Mouse (Mus musculus) forebrain, embryonic 13.5 days (tissue): ENCODE measurements around the gene Psmb2. TPM values are rescaled to one million over a fixed set of nuclear protein-coding genes. Genes with fewer than 3 reads are reported as not detected.

Experiments used
- ATAC-seq: fragments of 200-750 bp; cut with Nextera tagmentation; 2 replicates; pipeline ENCODE4 v1.8.0; 2017
- H3K27ac ChIP-seq: fragments of 300-500 bp; sonication (generic); 2 replicates; pipeline ENCODE4 v1.5.1; 2015; ENCODE audit warnings: inconsistent platforms, mild to moderate bottlenecking, moderate library complexity
- H3K27me3 ChIP-seq: fragments of 300-500 bp; sonication (generic); 2 replicates; pipeline ENCODE4 v1.6.1; 2015; ENCODE audit warnings: mild to moderate bottlenecking, inconsistent platforms
- H3K36me3 ChIP-seq: fragments of 300-500 bp; sonication (generic); 2 replicates; pipeline ENCODE4 v1.6.1; 2015; ENCODE audit warnings: mild to moderate bottlenecking, inconsistent platforms; ENCODE audit not compliant: poor library complexity, severe bottlenecking
- H3K4me1 ChIP-seq: fragments of 300-500 bp; sonication (generic); 2 replicates; pipeline ENCODE4 v1.6.1; 2015; ENCODE audit warnings: inconsistent platforms
- H3K4me2 ChIP-seq: fragments of 300-500 bp; sonication (generic); 2 replicates; pipeline ENCODE4 v1.6.1; 2015; ENCODE audit warnings: inconsistent platforms, mild to moderate bottlenecking, moderate library complexity
- H3K4me3 ChIP-seq: fragments of 300-500 bp; sonication (generic); 2 replicates; pipeline ENCODE4 v1.5.1; 2015; ENCODE audit warnings: mild to moderate bottlenecking, inconsistent platforms
- H3K9ac ChIP-seq: fragments of 300-500 bp; sonication (generic); 2 replicates; pipeline ENCODE4 v1.6.1; 2015; ENCODE audit warnings: mild to moderate bottlenecking, inconsistent platforms
- H3K9me3 ChIP-seq: fragments of 300-500 bp; sonication (generic); replicated peaks from 2 replicates; pipeline ENCODE4 v1.6.1; 2016; ENCODE audit warnings: inconsistent platforms
- WGBS: fragments of 180-500 bp; shearing (Covaris S2); methylation state at CpG from one replicate; pipeline ENCODE4 v1.1.7; 2015; 5-methylcytosine and 5-hydroxymethylcytosine counted together
- polyA plus RNA-seq: library from polyadenylated mRNA; unstranded; fragments of >200 nt; fragmentation: Nextera tagmentation; extraction: Ambion mirVana; gene quantifications from 2 replicates; pipeline ENCODE4 v1.2.1, GENCODE M21; 2015

Gene Psmb2
- polyA plus RNA-seq, 1 experiment from 2014 or later: 526 TPM

- Histone ChIP-seq H3K4me2 (no peak overlapping the region), H3K4me3 (no peak overlapping the region), H3K9ac (no peak overlapping the region), H3K27ac (no peak overlapping the region), H3K27me3 (peaks cover 33% of the 10 kb centered on the region), H3K9me3 (no peaks in the 10 kb centered on the region), H3K36me3 (no peaks in the 10 kb centered on the region), H3K4me1 (no peaks in the 10 kb centered on the region)
- 15% methylated on average over 9 of the region's 9 CpGs for WGBS
- no peak for ATAC-seq
These were observed 22.1 kb upstream of the Psmb2 start for GRCm38 (mm10) chr4:126655356-126655755.

GRCm38 (mm10) chr4:126661249-126661648 is 16.2 kb upstream of the Psmb2 start:
- Histone ChIP-seq H3K9me3 (no peaks in the 10 kb centered on the region; the same call in 1 of the 2 replicates), H3K27me3 (peaks cover 16% of the 10 kb centered on the region; the same call in 1 of the 2 replicates), H3K4me1 (no peaks in the 10 kb centered on the region), H3K27ac (no peak overlapping the region), H3K9ac (no peak overlapping the region), H3K36me3 (no peaks in the 10 kb centered on the region), H3K4me3 (no peak overlapping the region), H3K4me2 (no peak overlapping the region)
- peak; percentile 65; the same call in 1 of the 2 replicates for ATAC-seq
- WGBS: 76% methylated on average over 7 of the region's 7 CpGs

GRCm38 (mm10) chr4:126667075-126667474 is 10.4 kb upstream of the Psmb2 start:
- ATAC-seq: no peak
- Histone ChIP-seq H3K4me1 (no peaks in the 10 kb centered on the region), H3K27ac (no peak overlapping the region), H3K9ac (no peak overlapping the region), H3K4me2 (no peak overlapping the region), H3K27me3 (no peaks in the 10 kb centered on the region), H3K4me3 (no peak overlapping the region), H3K9me3 (no peaks in the 10 kb centered on the region; the same call in 1 of the 2 replicates), H3K36me3 (no peaks in the 10 kb centered on the region)
- 83% methylated on average over 2 of the region's 2 CpGs for WGBS

- H3K27me3 ChIP-seq: no peaks in the 10 kb centered on the region
- no peak overlapping the region for H3K4me2 ChIP-seq
- H3K4me3 ChIP-seq: no peak overlapping the region
- H3K27ac ChIP-seq: no peak overlapping the region
- H3K9me3 ChIP-seq: no peaks in the 10 kb centered on the region
- H3K9ac ChIP-seq: no peak overlapping the region
- WGBS: 92% methylated on average over 5 of the region's 5 CpGs
- no peak for ATAC-seq
- H3K4me1 ChIP-seq: peaks cover 17% of the 10 kb centered on the region
- H3K36me3 ChIP-seq: peaks cover 28% of the 10 kb centered on the region
These were observed 4.9 kb downstream of the Psmb2 start for GRCm38 (mm10) chr4:126682298-126682697.

- Histone ChIP-seq H3K9me3 (no peaks in the 10 kb centered on the region), H3K4me2 (no peak overlapping the region), H3K9ac (no peak overlapping the region), H3K4me1 (peaks cover 14% of the 10 kb centered on the region), H3K27me3 (no peaks in the 10 kb centered on the region), H3K36me3 (peaks cover 36% of the 10 kb centered on the region), H3K27ac (no peak overlapping the region), H3K4me3 (no peak overlapping the region)
- 39% methylated on average over 3 of the region's 3 CpGs for WGBS
- no peak for ATAC-seq
These were observed 5.7 kb downstream of the Psmb2 start for GRCm38 (mm10) chr4:126683084-126683483.

- Histone ChIP-seq H3K27me3 (no peaks in the 10 kb centered on the region), H3K4me1 (no peaks in the 10 kb centered on the region), H3K4me3 (no peak overlapping the region), H3K27ac (no peak overlapping the region), H3K36me3 (peaks cover 44% of the 10 kb centered on the region), H3K9ac (no peak overlapping the region), H3K9me3 (no peaks in the 10 kb centered on the region), H3K4me2 (no peak overlapping the region)
- ATAC-seq: no peak
- WGBS: 95% methylated on average over 2 of the region's 2 CpGs
These were observed 12.0 kb downstream of the Psmb2 start for GRCm38 (mm10) chr4:126689457-126689856.

- no peak for ATAC-seq
- peaks cover 26% of the 10 kb centered on the region for H3K36me3 ChIP-seq
- H3K27ac ChIP-seq: no peak overlapping the region
- no peak overlapping the region for H3K9ac ChIP-seq
- H3K4me2 ChIP-seq: no peak overlapping the region
- no peaks in the 10 kb centered on the region for H3K9me3 ChIP-seq
- 95% methylated on average over 5 of the region's 5 CpGs for WGBS
- H3K4me3 ChIP-seq: no peak overlapping the region
- no peaks in the 10 kb centered on the region for H3K4me1 ChIP-seq
- no peaks in the 10 kb centered on the region for H3K27me3 ChIP-seq
These were observed 15.6 kb downstream of the Psmb2 start for GRCm38 (mm10) chr4:126693021-126693420.

- H3K4me2 ChIP-seq: no peak overlapping the region
These were observed 19.5 kb downstream of the Psmb2 start for GRCm38 (mm10) chr4:126696908-126697307.

GRCm38 (mm10) chr4:126706630-126707438 is 29.4 kb downstream of the Psmb2 start:
- Histone ChIP-seq H3K36me3 (peaks cover 73% of the 10 kb centered on the region), H3K4me3 (no peak overlapping the region), H3K9ac (no peak overlapping the region), H3K27ac (no peak overlapping the region), H3K27me3 (no peaks in the 10 kb centered on the region), H3K4me2 (no peak overlapping the region), H3K9me3 (no peaks in the 10 kb centered on the region), H3K4me1 (no peaks in the 10 kb centered on the region)
- WGBS: 75% methylated on average over 12 of the region's 12 CpGs
- ATAC-seq: no peak

More at GRCm38 (mm10) chr4:126696908-126697307, 19.5 kb downstream of the Psmb2 start:
- Histone ChIP-seq H3K9ac (no peak overlapping the region), H3K9me3 (no peaks in the 10 kb centered on the region), H3K4me3 (no peak overlapping the region), H3K4me1 (no peaks in the 10 kb centered on the region), H3K27ac (no peak overlapping the region), H3K27me3 (no peaks in the 10 kb centered on the region), H3K36me3 (peaks cover 39% of the 10 kb centered on the region)
- no peak for ATAC-seq
- WGBS: 92% methylated on average over 4 of the region's 4 CpGs

GRCm38 (mm10) chr4:126707439-126707826 is 30.0 kb downstream of the Psmb2 start:
- no peak overlapping the region for H3K9ac ChIP-seq
- H3K36me3 ChIP-seq: peaks cover 68% of the 10 kb centered on the region
- H3K27ac ChIP-seq: no peak overlapping the region
- H3K4me2 ChIP-seq: no peak overlapping the region
- H3K9me3 ChIP-seq: no peaks in the 10 kb centered on the region
- H3K4me1 ChIP-seq: no peaks in the 10 kb centered on the region
- H3K27me3 ChIP-seq: no peaks in the 10 kb centered on the region
- no peak overlapping the region for H3K4me3 ChIP-seq
- ATAC-seq: no peak
- WGBS: 96% methylated on average over 5 of the region's 5 CpGs

- Histone ChIP-seq H3K4me1 (peaks cover 21% of the 10 kb centered on the region), H3K9ac (no peak overlapping the region), H3K9me3 (no peaks in the 10 kb centered on the region), H3K27ac (no peak overlapping the region), H3K36me3 (no peaks in the 10 kb centered on the region), H3K4me3 (peak overlapping the region; percentile 13; the same call in 1 of the 2 replicates), H3K27me3 (peaks cover 84% of the 10 kb centered on the region), H3K4me2 (peak overlapping the region; percentile 24)
- no peak for ATAC-seq
- WGBS: 2% methylated on average over 18 of the region's 18 CpGs
These were observed 54.7 kb downstream of the Psmb2 start for GRCm38 (mm10) chr4:126732111-126732510.

GRCm38 (mm10) chr4:126732531-126733380 is 55.3 kb downstream of the Psmb2 start:
- WGBS: 4% methylated on average over 26 of the region's 26 CpGs
- peaks cover 90% of the 10 kb centered on the region for H3K27me3 ChIP-seq
- no peak overlapping the region for H3K9ac ChIP-seq
- H3K9me3 ChIP-seq: no peaks in the 10 kb centered on the region
- H3K36me3 ChIP-seq: no peaks in the 10 kb centered on the region
- H3K27ac ChIP-seq: no peak overlapping the region
- no peak for ATAC-seq
- peak overlapping the region; percentile 24; the same call in 1 of the 2 replicates for H3K4me2 ChIP-seq
- peaks cover 21% of the 10 kb centered on the region for H3K4me1 ChIP-seq
- H3K4me3 ChIP-seq: no peak overlapping the region; the same call in 1 of the 2 replicates
